Mouse (Mus musculus) gastrocnemius, postnatal 14 days (tissue): ENCODE measurements around the gene Prokr1. TPM values are rescaled to one million over a fixed set of nuclear protein-coding genes. Genes with fewer than 3 reads are reported as not detected.
"Not testable (repeated sequence)": the region's sequence is repeated elsewhere in the genome, so short reads cannot be mapped to it uniquely, and the experiment has no call there.

Experiments used
- DNase-seq: peaks from one replicate; pipeline ENCODE4 v3.0.0; 2021; ENCODE audit warnings: mixed read lengths
- intact Hi-C: fragments of 180-260 bp; cut with DNase I; formaldehyde crosslinking; loops from one replicate; pipeline ENCODE4 v1.15.1; 2025; ENCODE audit warnings: low total_unique reads
- long read RNA-seq, 2 experiments: library from polyadenylated mRNA; stranded (forward); transcript quantifications; one replicate each; pipeline ENCODE4 v2.0.0; 2021
- total RNA-seq, 2 experiments: library from RNA; stranded (reverse); gene quantifications; 2 replicates each; pipeline ENCODE4 v1.2.3; 2021

The Prokr1 gene
- total RNA-seq, result 1 to 10 TPM; 2.2 to 3.6 TPM
- long read RNA-seq, experiment 1, full-length matches to known transcripts, result 2 of 3 reads
- long read RNA-seq, experiment 1, partial matches to known transcripts, result 0 of 3 reads
- long read RNA-seq, experiment 1, other reads (novel, unspliced or antisense), result 1 of 3 reads
- long read RNA-seq, experiment 2, full-length matches to known transcripts, result 1 of 1 reads
- long read RNA-seq, experiment 2, partial matches to known transcripts, result 0 of 1 reads
- long read RNA-seq, experiment 2, other reads (novel, unspliced or antisense), result 0 of 1 reads

- intact Hi-C loops, result no loop called here
Measured at GRCm38 (mm10) chr6:87590394-87591281, at the start of gene Prokr1. TSS of gene Prokr1 (minus strand) at chr6:87590743.

GRCm38 (mm10) chr6:87638134-87638660 is 47.7 kb upstream of the Prokr1 start:
- DNase-seq, result no peak
- intact Hi-C loops, result no loop called here

More at GRCm38 (mm10) chr6:87590394-87591281, at the start of gene Prokr1:
- DNase-seq, result peak; percentile 62

GRCm38 (mm10) chr6:87632176-87632575 is 41.6 kb upstream of the Prokr1 start:
- DNase-seq, result no peak
- intact Hi-C loops, result no loop called here

- intact Hi-C loops, DNase-seq: not testable (repeated sequence)
Measured at GRCm38 (mm10) chr6:87628936-87629335, 38.4 kb upstream of the Prokr1 start.

GRCm38 (mm10) chr6:87623151-87623550 is 32.6 kb upstream of the Prokr1 start:
- DNase-seq, result no peak
- intact Hi-C loops, result loop anchor here (5.0 kb wide), 1 partner anchor 49 kb away; the partner anchor contains the start of gene Aplf

GRCm38 (mm10) chr6:87621281-87621680 is 30.7 kb upstream of the Prokr1 start:
- DNase-seq, result peak; percentile 42
- intact Hi-C loops, result loop anchor here (5.0 kb wide), 1 partner anchor 51 kb away; the partner anchor contains the start of gene Aplf

GRCm38 (mm10) chr6:87618021-87618420 is 27.5 kb upstream of the Prokr1 start:
- DNase-seq, result no peak
- intact Hi-C loops, result no loop called here

GRCm38 (mm10) chr6:87615696-87616083 is 25.1 kb upstream of the Prokr1 start:
- DNase-seq, result no peak
- intact Hi-C loops, result no loop called here

- DNase-seq, result peak; percentile 50
- intact Hi-C loops, result no loop called here
Measured at GRCm38 (mm10) chr6:87614794-87615695, 24.5 kb upstream of the Prokr1 start.

- DNase-seq, result peak; percentile 50
Measured at GRCm38 (mm10) chr6:87599825-87600224, 9.3 kb upstream of the Prokr1 start.

GRCm38 (mm10) chr6:87597116-87597833 is 6.7 kb upstream of the Prokr1 start:
- intact Hi-C loops, result no loop called here
- DNase-seq, result peak; percentile 54

More at GRCm38 (mm10) chr6:87599825-87600224, 9.3 kb upstream of the Prokr1 start:
- intact Hi-C loops, result no loop called here

- intact Hi-C loops, result no loop called here
- no peak for DNase-seq
Measured at GRCm38 (mm10) chr6:87594188-87594587, 3.6 kb upstream of the Prokr1 start.

GRCm38 (mm10) chr6:87589718-87590393 is 687 bp downstream of the Prokr1 start:
- intact Hi-C loops, result no loop called here
- DNase-seq, result no peak

GRCm38 (mm10) chr6:87583991-87584390 is 6.6 kb downstream of the Prokr1 start:
- DNase-seq, result no peak

GRCm38 (mm10) chr6:87583183-87583611 is 7.3 kb downstream of the Prokr1 start:
- DNase-seq, result no peak
- intact Hi-C loops, result no loop called here

More at GRCm38 (mm10) chr6:87583991-87584390, 6.6 kb downstream of the Prokr1 start:
- intact Hi-C loops, result no loop called here

- DNase-seq, result peak; percentile 77
- intact Hi-C loops, result no loop called here
Measured at GRCm38 (mm10) chr6:87582456-87582855, 8.1 kb downstream of the Prokr1 start.

- intact Hi-C loops, result no loop called here
- DNase-seq, result no peak
Measured at GRCm38 (mm10) chr6:87581581-87581980, 9.0 kb downstream of the Prokr1 start.

GRCm38 (mm10) chr6:87581071-87581470 is 9.5 kb downstream of the Prokr1 start:
- DNase-seq, result no peak
- intact Hi-C loops, result no loop called here
